Mouse (Mus musculus) stomach, embryonic 16.5 days (tissue): Measurements from ENCODE around the gene Vav1. TPM values are rescaled to one million over a fixed set of nuclear protein-coding genes. Genes with fewer than 3 reads are reported as not detected.
"Not testable (repeated sequence)": the region's sequence is repeated elsewhere in the genome, so short reads cannot be mapped to it uniquely, and the experiment has no call there.

ENCODE experiments used
- ATAC-seq: fragments of 200-750 bp; cut with Nextera tagmentation; 2 replicates; pipeline ENCODE4 v1.8.0; 2017; ENCODE audit warnings: moderate number of reproducible peaks, moderate TSS enrichment; ENCODE audit not compliant: insufficient read depth, low FRiP score
- H3K27ac ChIP-seq: fragments of 300-500 bp; sonication (generic); 2 replicates; pipeline ENCODE4 v1.5.1; 2014; ENCODE audit warnings: low read length
- H3K27me3 ChIP-seq: fragments of 300-500 bp; sonication (generic); 2 replicates; pipeline ENCODE4 v1.6.1; 2014; ENCODE audit warnings: low read length, control low read depth, mixed read lengths; ENCODE audit not compliant: control insufficient read depth, insufficient read depth
- H3K36me3 ChIP-seq: fragments of 300-500 bp; sonication (generic); 2 replicates; pipeline ENCODE4 v1.6.1; 2014; ENCODE audit warnings: low read length; ENCODE audit not compliant: control insufficient read depth, insufficient read depth
- H3K4me1 ChIP-seq: fragments of 300-500 bp; sonication (generic); 2 replicates; pipeline ENCODE4 v1.6.1; 2014; ENCODE audit warnings: low read length, control low read depth, mixed read lengths; ENCODE audit not compliant: control insufficient read depth, insufficient read depth
- H3K4me2 ChIP-seq: fragments of 300-500 bp; sonication (generic); 2 replicates; pipeline ENCODE4 v1.6.1; 2014; ENCODE audit warnings: low read depth, low read length, mixed read lengths
- H3K4me3 ChIP-seq: fragments of 300-500 bp; sonication (generic); replicated peaks from 2 replicates; pipeline ENCODE4 v1.5.1; 2014; ENCODE audit warnings: mild to moderate bottlenecking, low read length
- H3K9ac ChIP-seq: fragments of 300-500 bp; sonication (generic); 2 replicates; pipeline ENCODE4 v1.6.1; 2014; ENCODE audit warnings: low read length
- H3K9me3 ChIP-seq: fragments of 300-500 bp; sonication (generic); replicated peaks from 2 replicates; pipeline ENCODE4 v1.6.1; 2016; ENCODE audit warnings: low read length, control low read depth; ENCODE audit not compliant: control insufficient read depth
- whole genome bisulfite sequencing: fragments of 180-500 bp; shearing (Covaris S2); extraction: QIAGEN DNeasy Blood & Tissue Kit; methylation state at CpG from one replicate; pipeline ENCODE4 v1.1.7; 2014; 5-methylcytosine and 5-hydroxymethylcytosine counted together
- polyA plus RNA-seq: library from polyadenylated mRNA; unstranded; fragments of >200 nt; fragmentation: Nextera tagmentation; extraction: Ambion mirVana; gene quantifications from 2 replicates; pipeline ENCODE4 v1.2.1, GENCODE M21; 2015

Vav1 gene
- polyA plus RNA-seq, 1 experiment from 2014 or later, result 5.8 TPM

GRCm38 (mm10) chr17:57335194-57335593, 56.3 kb downstream of the Vav1 start:
- not testable (repeated sequence) for H3K9ac ChIP-seq, ATAC-seq, H3K4me2 ChIP-seq, H3K27ac ChIP-seq, H3K27me3 ChIP-seq, H3K4me3 ChIP-seq, H3K4me1 ChIP-seq, H3K36me3 ChIP-seq, H3K9me3 ChIP-seq
- 64% methylated on average over 9 of the region's 9 CpGs for WGBS

DNA sequence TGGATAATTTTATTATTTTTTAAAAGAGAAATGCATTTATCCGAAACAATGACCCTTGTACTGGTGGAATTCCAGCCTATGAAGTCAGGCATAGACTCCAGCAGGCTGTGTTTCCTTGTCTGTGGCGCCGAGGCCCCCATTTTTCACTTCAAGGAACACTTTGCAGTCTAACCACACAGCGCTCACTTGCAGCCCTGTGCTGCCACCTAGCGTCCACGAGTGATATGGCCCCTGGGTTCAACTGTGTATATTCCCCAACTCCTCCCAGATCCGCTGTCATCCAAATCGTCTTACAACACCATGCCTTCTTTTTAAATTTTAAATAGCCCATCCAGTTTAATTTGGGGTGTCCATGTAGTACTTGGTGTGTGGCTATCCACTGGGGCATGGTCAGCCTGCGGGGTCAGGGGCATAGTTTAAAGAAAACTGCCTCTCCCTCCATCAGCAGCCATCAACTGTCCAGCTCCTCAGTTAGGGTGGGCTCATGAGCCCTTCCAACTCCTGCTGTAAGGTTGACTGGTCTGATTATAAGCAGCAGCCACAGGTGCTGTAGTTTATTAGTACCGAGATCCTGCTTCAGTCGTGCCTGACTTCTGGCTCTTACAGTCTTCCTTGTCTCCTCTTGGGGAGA, 56.9 kb downstream of the Vav1 start:
- no peak overlapping the region for H3K9ac ChIP-seq
- H3K4me1 ChIP-seq, result peaks cover 3% of the 10 kb centered on the region
- H3K9me3 ChIP-seq, result no peaks in the 10 kb centered on the region
- no peak overlapping the region for H3K4me3 ChIP-seq
- peak; percentile 85; the same call in 1 of the 2 replicates for ATAC-seq
- H3K36me3 ChIP-seq, result no peaks in the 10 kb centered on the region
- no peaks in the 10 kb centered on the region for H3K27me3 ChIP-seq
- H3K27ac ChIP-seq, result no peak overlapping the region
- 0 out of 2 replicates have a peak overlapping the region, but pooled peaks have one; percentile 24 for H3K4me2 ChIP-seq
- WGBS, result 11% methylated on average over 11 of the region's 11 CpGs

DNA sequence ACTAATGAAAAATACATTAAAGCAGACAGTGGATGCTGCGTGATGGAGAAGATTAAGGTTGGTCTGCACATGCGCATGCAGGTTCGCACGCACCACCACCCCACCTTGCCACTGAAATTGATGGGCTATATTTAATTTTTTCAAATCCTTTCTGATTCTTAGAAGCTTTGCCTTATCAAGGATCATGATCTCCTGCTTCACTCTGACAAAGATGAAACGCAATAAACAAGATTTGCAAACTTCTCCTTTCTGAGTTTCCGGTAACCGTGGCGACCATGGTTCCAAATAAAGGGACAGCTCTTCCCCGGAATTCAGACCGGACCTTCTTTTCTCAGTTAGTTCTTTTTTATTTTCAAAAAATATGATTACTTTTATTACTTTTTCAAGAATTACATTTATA, 59.1 kb downstream of the Vav1 start:
- no peak for ATAC-seq
- H3K36me3 ChIP-seq, result no peaks in the 10 kb centered on the region
- H3K27ac ChIP-seq, result no peak overlapping the region

DNA sequence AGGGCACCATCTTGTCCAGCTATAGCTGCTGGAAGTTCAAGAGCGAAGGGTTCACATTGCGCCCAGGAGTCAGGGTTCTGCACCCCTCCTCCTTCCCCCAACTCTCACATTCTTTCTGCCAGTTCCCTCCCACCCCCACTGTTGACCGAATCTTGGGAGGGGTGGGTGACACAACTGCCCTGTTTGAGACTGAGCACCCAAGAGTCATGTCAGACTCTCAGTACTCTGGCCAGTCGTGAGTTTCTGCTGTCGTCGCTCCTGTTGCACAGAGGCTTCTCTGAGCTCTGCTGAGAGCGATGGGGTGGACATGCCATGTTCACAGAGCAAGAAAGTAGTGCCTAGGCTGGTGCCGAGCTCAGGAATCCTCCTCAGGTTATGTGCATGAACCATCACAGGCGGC, 60.4 kb downstream of the Vav1 start:
- no peak overlapping the region for H3K4me2 ChIP-seq
- no peak overlapping the region for H3K27ac ChIP-seq
- no peak for ATAC-seq
- 62% methylated on average over 9 of the region's 9 CpGs for WGBS
- no peaks in the 10 kb centered on the region for H3K36me3 ChIP-seq
- no peaks in the 10 kb centered on the region for H3K9me3 ChIP-seq
- H3K4me1 ChIP-seq, result peaks cover 3% of the 10 kb centered on the region
- no peak overlapping the region for H3K4me3 ChIP-seq
- H3K27me3 ChIP-seq, result no peaks in the 10 kb centered on the region
- no peak overlapping the region for H3K9ac ChIP-seq

More for the DNA sequence above, 59.1 kb downstream of the Vav1 start:
- no peaks in the 10 kb centered on the region for H3K9me3 ChIP-seq
- 79% methylated on average over 10 of the region's 10 CpGs for WGBS
- no peaks in the 10 kb centered on the region for H3K27me3 ChIP-seq
- H3K4me1 ChIP-seq, result peaks cover 3% of the 10 kb centered on the region
- H3K4me3 ChIP-seq, result no peak overlapping the region
- H3K4me2 ChIP-seq, result no peak overlapping the region
- H3K9ac ChIP-seq, result no peak overlapping the region

DNA sequence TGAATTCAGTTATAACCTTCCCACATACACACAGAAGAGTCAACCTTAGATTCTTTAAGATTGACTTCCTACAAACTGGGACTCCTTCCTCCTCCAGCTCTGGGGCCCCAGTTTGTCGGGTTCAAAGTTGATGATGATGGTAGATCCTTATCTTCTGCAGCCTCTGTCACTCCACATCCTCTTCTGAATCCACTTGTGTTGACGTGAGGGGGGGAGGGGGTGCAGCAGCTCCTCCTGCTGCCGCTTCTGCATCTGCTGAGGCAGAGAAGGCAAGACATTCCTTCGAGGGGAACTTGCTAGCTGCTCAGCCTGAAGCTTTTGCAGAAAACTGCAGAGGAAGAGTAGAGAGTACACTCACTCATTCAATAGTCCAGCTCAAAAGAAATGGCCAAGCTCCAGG, 62.7 kb downstream of the Vav1 start:
- WGBS, result 64% methylated on average over 4 of the region's 4 CpGs
- no peaks in the 10 kb centered on the region for H3K36me3 ChIP-seq
- H3K4me3 ChIP-seq, result no peak overlapping the region
- no peak overlapping the region for H3K4me2 ChIP-seq
- H3K9ac ChIP-seq, result no peak overlapping the region
- H3K4me1 ChIP-seq, result no peaks in the 10 kb centered on the region
- no peaks in the 10 kb centered on the region for H3K27me3 ChIP-seq
- no peak overlapping the region for H3K27ac ChIP-seq
- no peaks in the 10 kb centered on the region for H3K9me3 ChIP-seq
- ATAC-seq, result no peak

DNA sequence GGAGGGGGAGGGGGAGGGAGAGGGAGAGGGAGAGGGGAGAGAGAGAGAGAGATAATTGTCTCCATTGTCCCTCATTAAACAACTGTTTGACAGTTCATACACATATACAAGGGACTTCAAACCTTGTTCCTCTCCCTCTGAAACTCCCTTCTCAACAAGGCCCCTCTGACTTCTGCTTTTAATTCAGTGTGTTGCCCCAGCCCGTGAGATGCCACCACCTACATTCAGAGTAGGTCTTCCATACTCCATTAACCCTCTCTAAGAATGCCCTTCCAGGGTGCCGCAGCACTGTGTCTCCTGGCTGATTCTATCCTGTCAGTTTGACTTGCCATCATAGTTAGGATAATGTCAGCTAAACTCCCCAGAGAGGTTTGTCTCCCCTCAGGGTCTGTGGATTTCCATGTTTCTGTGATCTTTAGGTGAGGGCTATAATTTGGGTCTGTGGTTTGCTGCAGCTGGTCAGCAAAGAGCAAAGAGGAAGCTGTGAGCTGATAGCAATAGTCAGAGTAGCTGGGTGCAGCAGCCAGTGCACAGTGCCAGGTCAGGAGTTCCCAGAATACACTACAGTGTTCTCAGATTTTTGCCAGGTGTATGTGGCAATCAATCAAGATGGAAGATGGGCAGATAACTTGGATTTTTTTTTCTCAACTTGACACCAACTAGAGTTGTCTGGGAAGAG, 65.3 kb downstream of the Vav1 start:
- no peak for ATAC-seq
- no peaks in the 10 kb centered on the region for H3K4me1 ChIP-seq
- no peak overlapping the region for H3K9ac ChIP-seq
- no peaks in the 10 kb centered on the region for H3K27me3 ChIP-seq
- no peaks in the 10 kb centered on the region for H3K9me3 ChIP-seq
- H3K4me2 ChIP-seq, result no peak overlapping the region
- no peaks in the 10 kb centered on the region for H3K36me3 ChIP-seq
- no peak overlapping the region for H3K4me3 ChIP-seq
- 66% methylated on average over 2 of the region's 2 CpGs for WGBS
- H3K27ac ChIP-seq, result 0 out of 2 replicates have a peak overlapping the region, but pooled peaks have one; percentile 8

DNA sequence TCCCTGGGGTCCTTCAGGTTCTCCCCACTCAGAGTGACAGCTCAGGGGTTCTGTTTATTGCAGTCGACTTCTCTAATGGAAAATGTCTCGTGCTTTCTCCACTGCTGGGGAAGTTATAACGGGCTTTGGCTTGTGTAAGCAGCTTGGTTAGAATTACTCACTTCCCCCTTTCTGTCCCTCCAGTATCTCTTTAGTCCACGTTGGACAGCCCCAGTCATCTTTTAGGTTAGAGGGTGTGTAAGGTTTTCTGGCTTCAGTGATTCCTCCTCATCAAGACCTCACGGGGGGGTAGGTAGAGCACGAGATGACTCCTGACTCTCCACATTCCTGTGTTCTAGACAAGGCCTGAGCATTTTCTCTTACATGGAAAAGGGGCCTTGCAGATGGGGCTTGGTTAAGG, 68.1 kb downstream of the Vav1 start:
- no peak overlapping the region for H3K4me2 ChIP-seq
- no peaks in the 10 kb centered on the region for H3K36me3 ChIP-seq
- H3K4me1 ChIP-seq, result no peaks in the 10 kb centered on the region
- no peak overlapping the region for H3K27ac ChIP-seq
- no peak overlapping the region for H3K4me3 ChIP-seq
- WGBS, result 57% methylated on average over 6 of the region's 6 CpGs
- ATAC-seq, result no peak
- H3K27me3 ChIP-seq, result no peaks in the 10 kb centered on the region
- H3K9me3 ChIP-seq, result no peaks in the 10 kb centered on the region
- H3K9ac ChIP-seq, result no peak overlapping the region

- no peak for ATAC-seq
- Histone ChIP-seq H3K4me2 (no peak overlapping the region), H3K27ac (no peak overlapping the region), H3K36me3 (no peaks in the 10 kb centered on the region), H3K9ac (no peak overlapping the region), H3K27me3 (no peaks in the 10 kb centered on the region), H3K4me3 (no peak overlapping the region), H3K4me1 (no peaks in the 10 kb centered on the region), H3K9me3 (no peaks in the 10 kb centered on the region)
- 72% methylated on average over 2 of the region's 2 CpGs for WGBS
Observed at GRCm38 (mm10) chr17:57347781-57348180, 68.9 kb downstream of the Vav1 start.

- H3K9me3 ChIP-seq, result no peaks in the 10 kb centered on the region
- ATAC-seq, result no peak
- H3K4me1 ChIP-seq, result no peaks in the 10 kb centered on the region
- no peak overlapping the region for H3K9ac ChIP-seq
- H3K4me2 ChIP-seq, result no peak overlapping the region
- H3K27ac ChIP-seq, result no peak overlapping the region
- WGBS, result 73% methylated on average over 5 of the region's 5 CpGs
- H3K4me3 ChIP-seq, result no peak overlapping the region
- H3K27me3 ChIP-seq, result no peaks in the 10 kb centered on the region
- no peaks in the 10 kb centered on the region for H3K36me3 ChIP-seq
Observed at GRCm38 (mm10) chr17:57349067-57349466, 70.2 kb downstream of the Vav1 start.
